In the genomic region with DNA sequence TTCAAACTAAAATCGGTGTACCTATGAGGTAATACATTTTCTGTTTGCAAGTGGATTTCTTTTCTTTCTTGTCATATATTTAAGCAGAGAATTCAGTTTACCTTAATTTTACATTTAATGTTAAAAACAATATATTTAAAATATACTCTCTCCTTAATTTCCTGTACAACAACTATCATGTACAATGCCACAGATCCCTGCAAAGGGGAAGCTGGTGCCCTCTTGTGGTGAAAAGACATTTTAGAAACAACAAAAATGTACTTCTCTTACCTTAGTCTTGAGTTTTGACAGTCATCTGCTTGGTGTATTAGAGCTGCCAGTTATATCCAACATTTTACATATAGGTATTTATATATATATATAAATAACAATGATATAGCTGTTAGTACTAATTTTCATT, we compare ENCODE assay signal across 10 mouse cellular contexts. TPM values are rescaled to one million over a fixed set of nuclear protein-coding genes. Genes with fewer than 3 reads are reported as not detected.
A peak's percentile ranks its signal among the peaks of the same experiment; 100 is the strongest.
DNase-seq lines count a peak whose midpoint lies in the region; ATAC-seq lines count a peak whose summit lies in the region.
"Had no signal": no experiment of that assay in that cellular context is flagged by ENCODE, and none has a peak within 500 bp of the region (broad histone marks: within the 10 kb centered on the region; RNA-seq: fewer than 3 reads in every experiment).

No protein-coding gene starts in this region.

- H3K4me2 ChIP-seq in forebrain, embryonic 14.5 days (ENCODE audit: low read length) = no peak overlapping the region
- H3K4me2 ChIP-seq: intestine, embryonic 15.5 days had no signal

- no peaks in the 10 kb centered on the region for H3K36me3 ChIP-seq in forebrain, embryonic 14.5 days (ENCODE audit: control insufficient read depth, insufficient read depth, low read length)
- no peaks in the 10 kb centered on the region for H3K36me3 ChIP-seq in forebrain, embryonic 10.5 days (replicated peaks)
- H3K36me3 ChIP-seq: intestine, embryonic 15.5 days had no signal

- H3K4me3 ChIP-seq in forebrain, embryonic 14.5 days (ENCODE audit: low read depth, low read length) = no peak overlapping the region
- H3K4me3 ChIP-seq in forebrain, embryonic 10.5 days = no peak overlapping the region
- H3K4me3 ChIP-seq: intestine, embryonic 15.5 days had no signal

- H3K27me3 ChIP-seq in forebrain, embryonic 14.5 days (replicated peaks; ENCODE audit: control insufficient read depth, insufficient read depth, low read length) = 0 out of 2 replicates have a peak, but pooled peaks cover 8% of the 10 kb centered on the region
- peaks cover 38% of the 10 kb centered on the region for H3K27me3 ChIP-seq in forebrain, embryonic 10.5 days (ENCODE audit: poor library complexity, severe bottlenecking)

- 69% methylated on average over 1 of the region's 1 CpGs for WGBS in forebrain, embryonic 14.5 days
- WGBS in forebrain, embryonic 10.5 days = 96% methylated on average over 1 of the region's 1 CpGs

- no peak for ATAC-seq in forebrain, embryonic 14.5 days
- ATAC-seq: intestine, embryonic 15.5 days had no signal

- H3K4me1 ChIP-seq in forebrain, embryonic 14.5 days (ENCODE audit: control insufficient read depth, insufficient read depth, low read length) = peaks cover 9% of the 10 kb centered on the region
- peaks cover 22% of the 10 kb centered on the region for H3K4me1 ChIP-seq in forebrain, embryonic 10.5 days
- H3K4me1 ChIP-seq: intestine, embryonic 15.5 days had no signal

- no peak overlapping the region for H3K27ac ChIP-seq in forebrain, embryonic 14.5 days (ENCODE audit: low read depth, low read length)
- no peak overlapping the region for H3K27ac ChIP-seq in forebrain, embryonic 10.5 days
- H3K27ac ChIP-seq: intestine, embryonic 15.5 days; macrophage had no signal

- no peaks in the 10 kb centered on the region for H3K9me3 ChIP-seq in forebrain, embryonic 14.5 days (replicated peaks; ENCODE audit: control insufficient read depth, low read length)
- no peaks in the 10 kb centered on the region for H3K9me3 ChIP-seq in forebrain, embryonic 10.5 days
- H3K9me3 ChIP-seq: intestine, embryonic 15.5 days had no signal

- DNase-seq in forebrain, embryonic 14.5 days (ENCODE audit: low spot score) = peak; percentile 77
- DNase-seq in forebrain, embryonic 10.5 days (ENCODE audit: extremely low spot score, low spot score) = no peak
- peak; percentile 5 to 7 for DNase-seq in kidney, postnatal 4 days
- DNase-seq in kidney, adult 18-20 months = no peak
- DNase-seq in A20 (ENCODE audit: low read depth, low spot score) = peak; percentile 54
- DNase-seq in embryo, embryonic 11 days = peak; percentile 53
- no peak for DNase-seq in thymus, postnatal 4 days
- no peak for DNase-seq in ovary, postnatal 36 days (ENCODE audit: low spot score)

- H3K9ac ChIP-seq in forebrain, embryonic 14.5 days (ENCODE audit: low read length) = no peak overlapping the region
- H3K9ac ChIP-seq: intestine, embryonic 15.5 days had no signal

RNA-seq across cellular contexts. Expression of a gene that starts 4.8 kb away (rescaled TPM):
- 5.2 and 5.7 TPM in 2 replicates for polyA plus RNA-seq in forebrain, embryonic 14.5 days (2014; fragmentation: Nextera tagmentation; extraction: Ambion mirVana)
- polyA plus RNA-seq in forebrain, embryonic 10.5 days (2016; fragmentation: Nextera tagmentation; extraction: Ambion mirVana) = 0.90 and 1.3 TPM in 2 replicates
- polyA plus RNA-seq: macrophage had no signal

Comparison
In these comparisons a context has a peak if more than half of its experiments do, and no peak if none do; other contexts are left out.
1. DNase-seq: peak in forebrain, embryonic 14.5 days (single experiment), kidney, postnatal 4 days (2 of 2), A20 (single experiment) and embryo, embryonic 11 days (single experiment); none in forebrain, embryonic 10.5 days (single experiment), kidney, adult 18-20 months (single experiment), thymus, postnatal 4 days (single experiment) and ovary, postnatal 36 days (single experiment).